ENCODE assay signal across 8 mouse cellular contexts in the genomic region with DNA sequence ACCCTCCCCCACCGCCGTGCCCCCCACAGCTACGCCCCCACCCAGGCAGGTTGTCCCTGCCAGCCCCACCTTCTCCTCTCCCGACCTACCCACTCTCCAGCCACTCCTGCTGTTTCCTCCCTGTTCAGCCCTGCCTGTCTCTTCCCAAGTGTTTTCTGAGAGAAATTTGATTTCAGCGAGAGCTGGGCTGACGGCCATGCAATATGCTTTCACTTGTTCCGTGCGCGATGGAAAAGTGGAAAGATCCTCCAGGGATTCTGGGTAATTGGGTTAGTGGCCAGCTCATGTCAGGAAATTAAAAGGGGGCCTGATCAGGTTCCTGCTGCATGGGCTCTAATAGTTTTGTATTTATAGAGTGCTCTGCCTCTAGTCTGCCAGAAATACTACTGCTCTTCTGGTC.
DNase-seq lines count a peak whose midpoint lies in the region; ATAC-seq and TF ChIP-seq lines count a peak whose summit lies in the region.

No protein-coding gene starts in this region.

- peak; percentile 64 for ATAC-seq in hindbrain, embryonic 16.5 days
- peak; percentile 35; the same call in 1 of the 2 replicates for ATAC-seq in stomach, embryonic 16.5 days (ENCODE audit: insufficient read depth, low FRiP score)

- H3K36me3 ChIP-seq in hindbrain, embryonic 16.5 days (ENCODE audit: control insufficient read depth, insufficient read depth, low read length), result no peaks in the 10 kb centered on the region
- H3K36me3 ChIP-seq in stomach, embryonic 16.5 days (ENCODE audit: control insufficient read depth, insufficient read depth, low read length), result no peaks in the 10 kb centered on the region

- H3K4me1 ChIP-seq in cerebellum, adult 2 months (ENCODE audit: control insufficient read depth, insufficient read depth, low read length), result no peaks in the 10 kb centered on the region; the same call in 1 of the 2 replicates
- peaks cover 7% of the 10 kb centered on the region for H3K4me1 ChIP-seq in hindbrain, embryonic 16.5 days (ENCODE audit: control insufficient read depth, insufficient read depth, low read depth, low read length)
- H3K4me1 ChIP-seq in stomach, embryonic 16.5 days (ENCODE audit: control insufficient read depth, insufficient read depth, low read length), result no peaks in the 10 kb centered on the region

- TF ChIP-seq POLR2A in cerebellum, adult 2 months (IDR thresholded peaks at IDR 0.05; ENCODE audit: borderline replicate concordance, insufficient read depth, low read length), result no peak

- H3K4me2 ChIP-seq in hindbrain, embryonic 16.5 days (ENCODE audit: low read length), result peak overlapping the region; percentile 35
- 0 out of 2 replicates have a peak overlapping the region, but pooled peaks have one; percentile 9 for H3K4me2 ChIP-seq in stomach, embryonic 16.5 days (ENCODE audit: low read depth, low read length)

- H3K9me3 ChIP-seq in hindbrain, embryonic 16.5 days (ENCODE audit: control insufficient read depth, low read length), result no peaks in the 10 kb centered on the region; the same call in 1 of the 2 replicates
- H3K9me3 ChIP-seq in stomach, embryonic 16.5 days (replicated peaks; ENCODE audit: control insufficient read depth, low read length), result no peaks in the 10 kb centered on the region

- no peak for TF ChIP-seq CTCF in cerebellum, adult 2 months (IDR thresholded peaks at IDR 0.05; ENCODE audit: borderline replicate concordance, insufficient read depth, low read depth, low read length)

- peak overlapping the region; percentile 42 for H3K4me3 ChIP-seq in cerebellum, adult 2 months (replicated peaks; ENCODE audit: insufficient read depth, low read depth, low read length)
- H3K4me3 ChIP-seq in hindbrain, embryonic 16.5 days (ENCODE audit: low read length), result no peak overlapping the region
- H3K4me3 ChIP-seq in stomach, embryonic 16.5 days (replicated peaks; ENCODE audit: low read length), result no peak overlapping the region; the same call in 1 of the 2 replicates

- DNase-seq in cerebellum, adult 2 months, result peak; percentile 12 to 18
- no peak for DNase-seq in cerebellum, adult 11-12 months
- DNase-seq in lung, postnatal 14 days, result peak; percentile 3
- DNase-seq in lung, postnatal 25 days (ENCODE audit: low spot score), result no peak
- DNase-seq in urinary bladder, postnatal 36 days (ENCODE audit: low spot score in 2 of 2), result no peak
- DNase-seq in thymus, postnatal 0 days (ENCODE audit: low spot score), result no peak

- no peaks in the 10 kb centered on the region for H3K27me3 ChIP-seq in cerebellum, adult 2 months (ENCODE audit: control insufficient read depth, insufficient read depth, low read length)
- H3K27me3 ChIP-seq in hindbrain, embryonic 16.5 days (replicated peaks; ENCODE audit: control insufficient read depth, insufficient read depth, low read length), result no peaks in the 10 kb centered on the region
- no peaks in the 10 kb centered on the region for H3K27me3 ChIP-seq in stomach, embryonic 16.5 days (ENCODE audit: control insufficient read depth, insufficient read depth, low read length)

- H3K9ac ChIP-seq in hindbrain, embryonic 16.5 days (ENCODE audit: low read depth, low read length), result 0 out of 2 replicates have a peak overlapping the region, but pooled peaks have one; percentile 28
- H3K9ac ChIP-seq in stomach, embryonic 16.5 days (ENCODE audit: low read length), result no peak overlapping the region

- WGBS in cerebellum, adult 2 months, result 1% methylated on average over 9 of the region's 9 CpGs
- 30% methylated on average over 9 of the region's 9 CpGs for WGBS in hindbrain, embryonic 16.5 days
- WGBS in stomach, embryonic 16.5 days, result 26% methylated on average over 6 of the region's 9 CpGs

- H3K27ac ChIP-seq in cerebellum, adult 2 months (ENCODE audit: insufficient read depth, low read length), result no peak overlapping the region
- H3K27ac ChIP-seq in hindbrain, embryonic 16.5 days (ENCODE audit: low read depth, low read length), result peak overlapping the region; percentile 19; the same call in 1 of the 2 replicates
- no peak overlapping the region for H3K27ac ChIP-seq in stomach, embryonic 16.5 days (ENCODE audit: low read length)

Comparison
In these comparisons a context has a peak if more than half of its experiments do, and no peak if none do; other contexts are left out.
1. DNase-seq: peak in cerebellum, adult 2 months (2 of 2) and lung, postnatal 14 days (single experiment); none in cerebellum, adult 11-12 months (single experiment), lung, postnatal 25 days (single experiment), urinary bladder, postnatal 36 days (0 of 2) and thymus, postnatal 0 days (single experiment).